Mouse (Mus musculus): ENCODE measurements around the gene Rap1gap2. TPM values are rescaled to one million over a fixed set of nuclear protein-coding genes. Genes with fewer than 3 reads are reported as not detected.
"Not testable (repeated sequence)": the region's sequence is repeated elsewhere in the genome, so short reads cannot be mapped to it uniquely, and the experiment has no call there.

The Rap1gap2 gene
- polyA plus RNA-seq, 1 experiment from 2014 or later, result 5.2 TPM

- peaks cover 52% of the 10 kb centered on the region for H3K27me3 ChIP-seq (ENCODE audit: insufficient read depth, poor library complexity, severe bottlenecking)
- no peak for DNase-seq (ENCODE audit: low spot score)
- H3K36me3 ChIP-seq, result no peaks in the 10 kb centered on the region
- H3K27ac ChIP-seq, result no peak overlapping the region
- H3K4me3 ChIP-seq, result no peak overlapping the region
- 68% methylated on average over 7 of the region's 7 CpGs for WGBS
- H3K4me1 ChIP-seq, result no peaks in the 10 kb centered on the region
- H3K9me3 ChIP-seq, result no peaks in the 10 kb centered on the region
Measured at GRCm38 (mm10) chr11:74583824-74584349, 26.8 kb downstream of the Rap1gap2 start.

DNA sequence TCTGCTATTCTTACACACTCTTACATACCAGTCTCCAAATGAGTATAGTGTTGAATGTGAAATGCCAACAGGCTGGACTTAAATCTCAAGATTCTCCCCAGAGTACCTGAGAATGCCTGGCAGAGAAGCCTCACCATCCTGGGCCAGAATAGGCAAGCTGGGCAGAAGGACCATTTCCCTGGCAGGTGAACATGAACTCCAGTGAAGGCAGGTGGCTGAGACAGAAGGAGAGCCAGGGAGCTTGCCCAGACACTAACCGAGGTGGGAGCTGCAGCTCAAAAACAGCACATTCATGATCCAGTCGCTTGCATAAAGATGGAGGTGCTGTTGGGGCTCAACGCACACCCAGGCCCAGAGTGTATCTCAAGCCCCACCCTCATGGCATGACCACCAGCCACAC is 28.3 kb downstream of the Rap1gap2 start:
- H3K4me1 ChIP-seq, result no peaks in the 10 kb centered on the region
- WGBS, result 79% methylated on average over 3 of the region's 3 CpGs
- H3K36me3 ChIP-seq, result no peaks in the 10 kb centered on the region
- no peak overlapping the region for H3K4me3 ChIP-seq
- H3K27me3 ChIP-seq (ENCODE audit: insufficient read depth, poor library complexity, severe bottlenecking), result peaks cover 37% of the 10 kb centered on the region
- no peaks in the 10 kb centered on the region for H3K9me3 ChIP-seq
- no peak for DNase-seq (ENCODE audit: low spot score)
- H3K27ac ChIP-seq, result no peak overlapping the region

- 43% methylated on average over 4 of the region's 4 CpGs for WGBS
- not testable (repeated sequence) for H3K9me3 ChIP-seq; H3K27ac ChIP-seq; H3K36me3 ChIP-seq; H3K4me3 ChIP-seq; H3K4me1 ChIP-seq; DNase-seq (ENCODE audit: low spot score)
- H3K27me3 ChIP-seq (ENCODE audit: insufficient read depth, poor library complexity, severe bottlenecking), result peaks cover 30% of the 10 kb centered on the region
Measured at GRCm38 (mm10) chr11:74581333-74581732, 29.4 kb downstream of the Rap1gap2 start.

DNA sequence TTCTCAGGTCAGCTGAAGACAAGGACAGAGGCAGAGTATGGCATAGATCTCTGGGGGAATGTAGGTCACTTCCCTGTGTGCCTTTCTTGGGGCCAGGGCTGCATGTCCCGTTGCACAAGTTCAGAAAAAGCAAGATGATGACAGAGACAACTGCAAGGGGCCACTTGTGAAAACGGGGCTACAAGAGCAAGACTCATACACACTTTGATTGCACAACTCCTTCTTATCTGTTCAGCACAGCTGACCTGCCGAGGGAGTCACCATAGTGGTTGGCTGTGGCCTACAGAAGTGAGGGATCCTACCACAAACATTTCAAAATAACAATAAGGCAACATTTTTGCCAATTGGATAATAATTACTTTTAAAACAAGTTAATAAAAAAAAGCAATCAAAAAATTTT is 33.6 kb downstream of the Rap1gap2 start:
- Histone ChIP-seq H3K27me3 (ENCODE audit: insufficient read depth, poor library complexity, severe bottlenecking) (no peaks in the 10 kb centered on the region), H3K27ac (peak overlapping the region; percentile 42; the same call in 1 of the 2 replicates), H3K4me1 (peaks cover 7% of the 10 kb centered on the region), H3K9me3 (no peaks in the 10 kb centered on the region), H3K36me3 (no peaks in the 10 kb centered on the region), H3K4me3 (no peak overlapping the region)
- peak; percentile 83 for DNase-seq (ENCODE audit: low spot score)
- 45% methylated on average over 3 of the region's 3 CpGs for WGBS

DNA sequence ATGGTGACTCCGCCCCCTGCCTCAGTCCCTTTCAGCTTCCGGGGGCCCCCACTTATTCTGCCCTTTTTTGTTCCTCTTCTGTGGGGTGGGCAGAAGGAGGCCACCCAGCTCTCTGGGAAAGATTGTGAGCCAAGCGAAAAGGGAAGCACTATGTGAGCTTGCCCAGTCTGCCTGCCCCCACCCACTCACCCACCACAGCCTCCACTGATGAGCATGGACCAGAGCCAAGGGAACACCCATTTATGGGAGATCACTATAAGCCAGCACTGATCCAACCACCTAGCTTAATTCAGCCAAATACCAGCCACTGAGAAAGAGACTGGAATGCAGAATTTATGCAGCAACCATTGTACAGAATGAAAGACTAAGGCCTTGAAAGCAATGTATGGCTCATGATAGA is 34.8 kb downstream of the Rap1gap2 start:
- Histone ChIP-seq H3K27me3 (ENCODE audit: insufficient read depth, poor library complexity, severe bottlenecking) (no peaks in the 10 kb centered on the region; the same call in 1 of the 2 replicates), H3K27ac (peak overlapping the region; percentile 42; the same call in 1 of the 2 replicates), H3K4me3 (no peak overlapping the region), H3K4me1 (peaks cover 7% of the 10 kb centered on the region), H3K36me3 (no peaks in the 10 kb centered on the region), H3K9me3 (no peaks in the 10 kb centered on the region)
- WGBS, result 94% methylated on average over 3 of the region's 3 CpGs
- no peak for DNase-seq (ENCODE audit: low spot score)

DNA sequence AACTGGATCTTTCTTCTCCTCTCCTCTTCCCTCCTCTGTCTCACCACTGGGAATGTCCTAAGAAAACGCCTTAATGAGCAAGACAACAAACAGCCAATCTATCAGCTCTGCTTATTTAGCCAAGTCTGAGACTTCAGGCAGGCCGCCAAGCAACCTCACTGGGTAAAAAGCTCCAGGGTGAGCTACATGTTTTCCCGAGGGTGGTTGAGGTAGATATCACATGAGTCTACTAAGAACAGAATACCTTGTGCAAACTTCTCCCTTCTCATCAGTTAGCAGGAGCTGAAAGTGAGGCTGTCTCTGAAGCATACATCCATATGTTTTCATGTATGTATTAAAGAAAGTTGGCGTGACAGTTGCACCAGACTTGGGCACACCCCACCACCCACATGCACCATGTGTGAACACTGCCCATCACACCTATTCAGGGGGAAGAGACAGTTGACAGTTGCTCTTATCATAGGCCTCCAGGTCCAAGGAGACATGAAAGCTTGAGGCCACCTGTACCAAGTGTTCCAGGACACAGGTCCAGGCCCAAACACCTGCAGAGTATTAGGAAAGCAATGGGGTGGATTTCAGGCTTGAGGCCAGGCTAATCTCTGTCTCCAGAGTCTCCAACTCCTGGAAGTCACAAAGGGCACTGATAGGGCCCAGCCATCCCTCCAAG is 35.8 kb downstream of the Rap1gap2 start:
- Histone ChIP-seq H3K36me3 (no peaks in the 10 kb centered on the region), H3K4me1 (peaks cover 7% of the 10 kb centered on the region), H3K27ac (no peak overlapping the region), H3K9me3 (no peaks in the 10 kb centered on the region), H3K4me3 (no peak overlapping the region), H3K27me3 (ENCODE audit: insufficient read depth, poor library complexity, severe bottlenecking) (peaks cover 3% of the 10 kb centered on the region; the same call in 1 of the 2 replicates)
- DNase-seq (ENCODE audit: low spot score), result no peak
- 69% methylated on average over 4 of the region's 4 CpGs for WGBS

DNA sequence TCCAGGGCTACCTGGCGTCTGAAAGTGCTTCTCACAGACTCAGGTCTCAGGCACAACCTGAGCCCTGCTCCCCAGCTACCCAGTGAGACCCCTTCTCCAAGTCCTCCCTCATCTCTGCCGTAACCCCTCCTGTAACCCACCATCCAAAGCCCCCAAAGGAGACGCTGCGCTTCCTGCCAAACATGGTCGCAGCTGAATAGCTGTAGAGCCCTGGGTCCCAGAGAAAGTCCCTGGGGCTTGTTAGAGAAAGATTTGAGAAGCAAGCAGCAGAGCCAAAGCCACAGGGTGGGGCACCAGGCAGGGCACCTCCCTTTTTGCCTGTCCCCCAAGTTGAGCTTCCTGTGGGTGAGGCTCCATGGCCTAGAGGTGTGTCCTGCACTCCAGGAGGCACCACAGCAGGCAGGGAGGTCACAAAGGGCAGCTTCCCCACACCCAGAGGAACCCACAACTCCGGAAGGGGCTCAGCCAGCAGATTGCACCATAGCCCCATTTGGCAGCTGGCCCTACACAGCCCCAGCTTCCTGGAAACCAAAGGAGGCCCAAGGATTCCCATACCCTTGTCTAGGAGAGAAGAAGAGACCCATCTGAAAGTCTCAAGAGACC is 38.2 kb downstream of the Rap1gap2 start:
- Histone ChIP-seq H3K9me3 (no peaks in the 10 kb centered on the region), H3K27me3 (ENCODE audit: insufficient read depth, poor library complexity, severe bottlenecking) (peaks cover 3% of the 10 kb centered on the region; the same call in 1 of the 2 replicates), H3K4me1 (peaks cover 7% of the 10 kb centered on the region), H3K36me3 (no peaks in the 10 kb centered on the region), H3K4me3 (no peak overlapping the region), H3K27ac (no peak overlapping the region)
- DNase-seq (ENCODE audit: low spot score), result no peak
- WGBS, result 59% methylated on average over 6 of the region's 6 CpGs

DNA sequence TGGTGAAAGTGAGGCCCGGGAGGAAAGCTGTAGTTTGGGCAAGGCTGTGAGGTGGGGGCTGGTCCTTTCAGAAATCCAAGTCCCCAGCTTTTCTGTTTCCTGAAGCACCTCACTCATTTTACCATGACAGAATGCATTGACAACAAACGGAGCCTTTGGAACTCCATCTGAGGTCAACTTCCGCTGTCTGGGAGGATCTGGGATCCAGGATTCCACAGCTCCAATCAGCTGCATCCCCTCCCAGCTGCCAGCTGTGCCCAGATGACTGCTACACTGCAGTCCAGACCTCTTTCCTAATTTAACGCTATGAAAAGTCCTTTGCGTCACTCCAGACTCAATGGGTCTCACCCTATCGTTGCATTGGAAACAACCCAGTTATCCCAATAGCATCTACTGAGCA is 41.0 kb downstream of the Rap1gap2 start:
- 69% methylated on average over 6 of the region's 6 CpGs for WGBS
- H3K36me3 ChIP-seq, result no peaks in the 10 kb centered on the region
- no peak overlapping the region for H3K27ac ChIP-seq
- no peak for DNase-seq (ENCODE audit: low spot score)
- peaks cover 7% of the 10 kb centered on the region for H3K4me1 ChIP-seq
- H3K4me3 ChIP-seq, result no peak overlapping the region
- H3K9me3 ChIP-seq, result no peaks in the 10 kb centered on the region
- H3K27me3 ChIP-seq (ENCODE audit: insufficient read depth, poor library complexity, severe bottlenecking), result peaks cover 3% of the 10 kb centered on the region; the same call in 1 of the 2 replicates

- Histone ChIP-seq H3K4me1 (peaks cover 7% of the 10 kb centered on the region), H3K27ac (no peak overlapping the region), H3K27me3 (ENCODE audit: insufficient read depth, poor library complexity, severe bottlenecking) (peaks cover 3% of the 10 kb centered on the region; the same call in 1 of the 2 replicates), H3K9me3 (no peaks in the 10 kb centered on the region), H3K4me3 (no peak overlapping the region), H3K36me3 (no peaks in the 10 kb centered on the region)
- no peak for DNase-seq (ENCODE audit: low spot score)
- WGBS, result 70% methylated on average over 5 of the region's 5 CpGs
Measured at GRCm38 (mm10) chr11:74568463-74568862, 42.3 kb downstream of the Rap1gap2 start.

- 77% methylated on average over 3 of the region's 3 CpGs for WGBS
Measured at GRCm38 (mm10) chr11:74568004-74568403, 42.7 kb downstream of the Rap1gap2 start.

DNA sequence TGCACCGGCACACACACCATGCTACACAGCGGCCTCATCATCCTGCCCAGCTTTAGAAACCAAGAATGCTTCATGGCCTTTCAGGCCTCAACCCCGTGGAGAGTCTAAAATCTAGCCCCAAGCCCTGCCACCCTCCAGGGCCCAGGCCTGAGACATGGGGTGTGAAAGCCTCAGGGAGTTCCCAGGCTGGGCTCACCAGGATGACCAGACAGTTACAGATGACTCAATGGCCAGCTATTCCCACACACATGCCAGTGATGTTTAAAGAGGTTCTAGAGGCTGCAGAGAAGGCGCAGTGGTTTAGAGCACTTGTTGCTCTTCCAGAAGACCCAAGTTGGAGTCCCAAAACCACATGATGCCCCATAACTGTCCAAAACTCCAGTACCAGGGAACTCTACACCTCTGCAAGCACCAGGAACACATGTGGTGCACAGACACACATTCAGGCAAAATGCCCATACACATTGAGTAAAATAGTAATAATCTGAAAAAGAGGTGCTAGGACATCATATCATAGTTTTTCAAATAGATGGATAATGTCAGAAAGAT is 44.3 kb downstream of the Rap1gap2 start:
- no peaks in the 10 kb centered on the region for H3K4me1 ChIP-seq
- H3K36me3 ChIP-seq, result no peaks in the 10 kb centered on the region
- H3K27me3 ChIP-seq (ENCODE audit: insufficient read depth, poor library complexity, severe bottlenecking), result peaks cover 9% of the 10 kb centered on the region
- H3K4me3 ChIP-seq, result no peak overlapping the region
- no peak for DNase-seq (ENCODE audit: low spot score)
- H3K27ac ChIP-seq, result no peak overlapping the region
- WGBS, result 79% methylated on average over 4 of the region's 4 CpGs
- H3K9me3 ChIP-seq, result no peaks in the 10 kb centered on the region

More at GRCm38 (mm10) chr11:74568004-74568403, 42.7 kb downstream of the Rap1gap2 start:
- Histone ChIP-seq H3K27ac (no peak overlapping the region), H3K36me3 (no peaks in the 10 kb centered on the region), H3K9me3 (no peaks in the 10 kb centered on the region), H3K4me1 (peaks cover 7% of the 10 kb centered on the region), H3K27me3 (ENCODE audit: insufficient read depth, poor library complexity, severe bottlenecking) (peaks cover 5% of the 10 kb centered on the region), H3K4me3 (no peak overlapping the region)
- no peak for DNase-seq (ENCODE audit: low spot score)

GRCm38 (mm10) chr11:74561392-74561791 is 49.3 kb downstream of the Rap1gap2 start:
- 86% methylated on average over 4 of the region's 4 CpGs for WGBS
- DNase-seq (ENCODE audit: low spot score), result no peak
- no peak overlapping the region for H3K4me3 ChIP-seq

GRCm38 (mm10) chr11:74560600-74561227 is 50.0 kb downstream of the Rap1gap2 start:
- peaks cover 5% of the 10 kb centered on the region; the same call in 1 of the 2 replicates for H3K27me3 ChIP-seq (ENCODE audit: insufficient read depth, poor library complexity, severe bottlenecking)
- no peaks in the 10 kb centered on the region for H3K36me3 ChIP-seq
- DNase-seq (ENCODE audit: low spot score), result no peak
- no peaks in the 10 kb centered on the region for H3K9me3 ChIP-seq
- peaks cover 11% of the 10 kb centered on the region for H3K4me1 ChIP-seq
- H3K27ac ChIP-seq, result no peak overlapping the region
- H3K4me3 ChIP-seq, result no peak overlapping the region
- 87% methylated on average over 9 of the region's 9 CpGs for WGBS

More at GRCm38 (mm10) chr11:74561392-74561791, 49.3 kb downstream of the Rap1gap2 start:
- Histone ChIP-seq H3K27me3 (ENCODE audit: insufficient read depth, poor library complexity, severe bottlenecking) (peaks cover 5% of the 10 kb centered on the region; the same call in 1 of the 2 replicates), H3K4me1 (peaks cover 5% of the 10 kb centered on the region; the same call in 1 of the 2 replicates), H3K27ac (no peak overlapping the region), H3K36me3 (no peaks in the 10 kb centered on the region), H3K9me3 (no peaks in the 10 kb centered on the region)

All from heart, embryonic 10.5 days (tissue).